Mouse (Mus musculus): ENCODE results near the gene Cars. TPM values are rescaled to one million over a fixed set of nuclear protein-coding genes. Genes with fewer than 3 reads are reported as not detected.
"Not testable (repeated sequence)": the region's sequence is repeated elsewhere in the genome, so short reads cannot be mapped to it uniquely, and the experiment has no call there.

Cars gene
- polyA plus RNA-seq, 1 experiment from 2014 or later: 59.6 TPM

DNA sequence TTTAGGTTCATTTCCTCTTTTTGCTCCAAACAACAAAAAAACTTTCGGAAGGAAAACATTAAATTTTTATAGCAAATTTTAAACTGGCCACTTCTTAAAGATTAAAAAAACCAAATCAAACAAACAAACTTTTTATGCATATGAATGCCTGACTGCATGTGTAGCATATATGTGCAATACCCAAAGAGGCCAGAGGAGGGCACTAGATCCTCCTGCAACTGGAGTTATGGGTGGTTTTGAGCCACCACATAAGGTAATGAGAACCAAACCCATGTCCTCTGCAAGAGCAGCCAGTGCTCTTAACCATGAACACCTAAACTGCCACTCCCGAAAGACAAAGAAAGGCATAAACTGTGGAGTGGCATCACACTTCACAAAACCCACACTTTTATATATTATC lies 55.5 kb downstream of the Cars start:
- WGBS: 91% methylated on average over 2 of the region's 2 CpGs
- no peak overlapping the region for H3K4me2 ChIP-seq
- H3K4me1 ChIP-seq (replicated peaks): peaks cover 27% of the 10 kb centered on the region
- no peaks in the 10 kb centered on the region for H3K9me3 ChIP-seq
- H3K27me3 ChIP-seq: no peaks in the 10 kb centered on the region
- H3K27ac ChIP-seq: no peak overlapping the region
- H3K36me3 ChIP-seq: peaks cover 23% of the 10 kb centered on the region
- no peak for ATAC-seq (ENCODE audit: insufficient number of reproducible peaks, insufficient read depth, low FRiP score, low TSS enrichment, low read depth)
- no peak overlapping the region for H3K9ac ChIP-seq (replicated peaks)
- no peak overlapping the region for H3K4me3 ChIP-seq (replicated peaks)

GRCm38 (mm10) chr7:143538671-143539070 lies 61.2 kb downstream of the Cars start:
- Histone ChIP-seq H3K27me3 (no peaks in the 10 kb centered on the region), H3K9ac (replicated peaks) (no peak overlapping the region), H3K27ac (no peak overlapping the region), H3K9me3 (no peaks in the 10 kb centered on the region), H3K4me3 (replicated peaks) (no peak overlapping the region), H3K4me1 (replicated peaks) (peaks cover 1% of the 10 kb centered on the region), H3K4me2 (no peak overlapping the region), H3K36me3 (peaks cover 69% of the 10 kb centered on the region)
- ATAC-seq (ENCODE audit: insufficient number of reproducible peaks, insufficient read depth, low FRiP score, low TSS enrichment, low read depth): no peak
- 69% methylated on average over 1 of the region's 1 CpGs for WGBS

DNA sequence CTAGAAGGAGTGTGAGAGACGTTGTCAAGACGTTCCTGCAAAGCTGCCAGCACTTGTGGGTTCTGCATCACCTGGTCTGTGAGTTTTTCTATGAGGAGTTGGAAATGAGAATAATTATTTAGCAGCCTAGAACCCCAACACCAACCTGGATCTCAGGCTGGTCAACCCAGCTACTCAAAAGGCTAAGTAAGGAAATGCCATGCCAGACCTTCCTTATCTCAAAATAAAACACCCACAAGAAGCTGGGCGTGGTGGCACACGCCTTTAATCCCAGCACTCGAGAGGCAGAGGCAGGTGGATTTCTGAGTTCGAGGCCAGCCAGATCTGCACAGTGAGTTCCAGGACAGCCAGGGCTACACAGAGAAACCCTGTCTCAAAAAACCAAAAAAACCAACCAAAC lies 61.7 kb downstream of the Cars start:
- 89% methylated on average over 6 of the region's 6 CpGs for WGBS
- H3K9me3 ChIP-seq; H3K4me3 ChIP-seq (replicated peaks); H3K4me1 ChIP-seq (replicated peaks); ATAC-seq (ENCODE audit: insufficient number of reproducible peaks, insufficient read depth, low FRiP score, low TSS enrichment, low read depth); H3K27me3 ChIP-seq; H3K4me2 ChIP-seq; H3K9ac ChIP-seq (replicated peaks); H3K27ac ChIP-seq: not testable (repeated sequence)
- peaks cover 73% of the 10 kb centered on the region for H3K36me3 ChIP-seq

DNA sequence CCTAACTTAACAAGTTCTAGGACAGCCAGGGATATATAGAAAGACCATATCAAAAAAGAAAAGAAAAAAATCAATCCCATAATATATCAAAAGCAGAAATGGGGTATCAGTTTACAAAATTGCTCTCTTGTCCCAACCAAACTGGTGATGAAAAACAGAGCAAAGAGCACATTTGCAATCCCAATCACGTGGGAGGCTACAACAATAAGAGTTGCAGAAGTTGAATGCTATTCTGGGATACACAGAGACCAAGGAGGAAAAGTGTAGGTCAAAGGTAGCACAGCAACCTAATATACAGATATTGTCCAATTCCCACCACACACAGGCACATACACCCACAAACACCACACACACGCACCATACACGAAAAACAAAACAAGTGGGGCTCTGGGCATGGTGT lies 63.6 kb downstream of the Cars start:
- no peak overlapping the region for H3K9ac ChIP-seq (replicated peaks)
- H3K27me3 ChIP-seq: no peaks in the 10 kb centered on the region
- peaks cover 93% of the 10 kb centered on the region for H3K36me3 ChIP-seq
- no peak overlapping the region for H3K4me3 ChIP-seq (replicated peaks)
- ATAC-seq (ENCODE audit: insufficient number of reproducible peaks, insufficient read depth, low FRiP score, low TSS enrichment, low read depth): no peak
- no peak overlapping the region for H3K27ac ChIP-seq
- no peaks in the 10 kb centered on the region for H3K9me3 ChIP-seq
- H3K4me2 ChIP-seq: no peak overlapping the region
- no peaks in the 10 kb centered on the region for H3K4me1 ChIP-seq (replicated peaks)
- WGBS: 88% methylated on average over 3 of the region's 3 CpGs

DNA sequence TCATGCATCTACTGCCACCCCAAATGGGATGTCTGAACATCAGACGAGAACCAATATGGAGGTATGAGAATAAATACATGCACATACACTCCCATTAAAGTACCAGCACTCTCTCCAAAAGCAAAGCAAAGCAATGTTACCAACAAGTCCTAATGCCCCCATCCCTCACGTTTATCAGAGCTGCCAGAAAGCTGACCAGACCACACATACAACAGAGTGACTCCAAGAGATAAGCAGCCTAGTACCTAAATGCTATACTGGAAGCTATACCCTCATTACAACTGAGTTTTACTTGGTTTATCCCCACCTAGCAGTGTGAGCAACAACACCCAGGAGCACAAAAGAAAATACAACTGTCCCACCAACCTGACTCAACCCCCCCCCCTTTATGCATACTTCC lies 66.6 kb downstream of the Cars start:
- H3K4me1 ChIP-seq (replicated peaks): no peaks in the 10 kb centered on the region
- H3K9me3 ChIP-seq: no peaks in the 10 kb centered on the region
- no peak overlapping the region for H3K4me3 ChIP-seq (replicated peaks)
- H3K4me2 ChIP-seq: no peak overlapping the region
- ATAC-seq (ENCODE audit: insufficient number of reproducible peaks, insufficient read depth, low FRiP score, low TSS enrichment, low read depth): no peak
- H3K9ac ChIP-seq (replicated peaks): no peak overlapping the region
- H3K27me3 ChIP-seq: no peaks in the 10 kb centered on the region
- peaks cover 100% of the 10 kb centered on the region for H3K36me3 ChIP-seq
- H3K27ac ChIP-seq: no peak overlapping the region
- WGBS: 88% methylated on average over 2 of the region's 2 CpGs

- WGBS: 93% methylated on average over 1 of the region's 1 CpGs
- H3K9ac ChIP-seq (replicated peaks): no peak overlapping the region
- H3K9me3 ChIP-seq: no peaks in the 10 kb centered on the region
- H3K4me3 ChIP-seq (replicated peaks): no peak overlapping the region
- H3K27me3 ChIP-seq: no peaks in the 10 kb centered on the region
- H3K27ac ChIP-seq: no peak overlapping the region
- H3K4me2 ChIP-seq: no peak overlapping the region
- peaks cover 100% of the 10 kb centered on the region for H3K36me3 ChIP-seq
- H3K4me1 ChIP-seq (replicated peaks): no peaks in the 10 kb centered on the region
- ATAC-seq (ENCODE audit: insufficient number of reproducible peaks, insufficient read depth, low FRiP score, low TSS enrichment, low read depth): no peak
Measured at GRCm38 (mm10) chr7:143532410-143532809, 67.5 kb downstream of the Cars start.

- ATAC-seq (ENCODE audit: insufficient number of reproducible peaks, insufficient read depth, low FRiP score, low TSS enrichment, low read depth): no peak
- Histone ChIP-seq H3K4me2 (no peak overlapping the region), H3K4me1 (replicated peaks) (no peaks in the 10 kb centered on the region), H3K4me3 (replicated peaks) (no peak overlapping the region), H3K9ac (replicated peaks) (no peak overlapping the region), H3K9me3 (no peaks in the 10 kb centered on the region), H3K27me3 (no peaks in the 10 kb centered on the region), H3K27ac (no peak overlapping the region), H3K36me3 (peaks cover 99% of the 10 kb centered on the region)
- 84% methylated on average over 4 of the region's 4 CpGs for WGBS
Measured at GRCm38 (mm10) chr7:143519333-143519732, 80.6 kb downstream of the Cars start.

DNA sequence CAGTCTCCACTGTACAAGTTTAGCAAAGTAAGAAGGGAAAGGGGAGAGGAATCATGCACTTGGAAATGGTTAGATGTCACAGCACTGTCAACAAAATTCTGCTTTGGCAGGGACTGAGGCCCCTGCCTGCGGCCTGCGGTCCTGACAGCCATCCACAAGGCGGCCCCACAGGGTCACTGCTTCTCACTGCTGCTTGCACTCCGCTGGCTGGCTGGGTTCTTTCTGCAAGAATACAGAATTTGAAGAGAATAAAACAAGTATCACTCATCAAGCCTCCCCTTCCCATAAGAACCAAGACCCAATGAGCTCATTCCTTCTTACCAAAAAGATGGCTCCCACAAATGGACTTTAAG lies 85.5 kb downstream of the Cars start:
- Histone ChIP-seq H3K4me1 (replicated peaks) (no peaks in the 10 kb centered on the region), H3K4me2 (no peak overlapping the region), H3K36me3 (peaks cover 76% of the 10 kb centered on the region), H3K4me3 (replicated peaks) (no peak overlapping the region), H3K9me3 (no peaks in the 10 kb centered on the region), H3K9ac (replicated peaks) (no peak overlapping the region), H3K27ac (no peak overlapping the region), H3K27me3 (no peaks in the 10 kb centered on the region)
- ATAC-seq (ENCODE audit: insufficient number of reproducible peaks, insufficient read depth, low FRiP score, low TSS enrichment, low read depth): no peak
- whole genome bisulfite sequencing: 93% methylated on average over 4 of the region's 4 CpGs

GRCm38 (mm10) chr7:143513763-143514415 lies 86.0 kb downstream of the Cars start:
- WGBS: 88% methylated on average over 10 of the region's 10 CpGs
- Histone ChIP-seq H3K36me3 (peaks cover 71% of the 10 kb centered on the region), H3K4me3 (replicated peaks) (no peak overlapping the region), H3K4me1 (replicated peaks) (no peaks in the 10 kb centered on the region), H3K9ac (replicated peaks) (no peak overlapping the region), H3K9me3 (no peaks in the 10 kb centered on the region), H3K27ac (no peak overlapping the region), H3K27me3 (no peaks in the 10 kb centered on the region), H3K4me2 (no peak overlapping the region)
- no peak for ATAC-seq (ENCODE audit: insufficient number of reproducible peaks, insufficient read depth, low FRiP score, low TSS enrichment, low read depth)

DNA sequence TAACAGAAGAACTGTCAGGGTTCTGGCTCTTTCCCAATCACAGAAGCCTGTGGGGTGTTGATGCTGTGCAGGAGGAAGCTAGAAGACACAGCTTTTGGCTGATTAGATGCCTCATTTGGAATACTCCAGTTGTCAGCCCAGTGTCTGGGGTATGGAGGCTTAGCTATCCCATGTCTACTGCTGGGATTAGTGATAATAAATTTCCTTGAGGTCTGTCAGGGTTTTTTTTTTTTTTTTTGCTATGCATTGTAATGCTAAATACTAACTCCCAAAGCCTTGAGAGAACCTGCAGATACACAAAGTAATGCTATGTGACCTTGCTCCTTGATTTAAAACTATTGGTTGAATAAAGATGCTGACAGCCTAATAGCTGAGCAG lies 88.6 kb downstream of the Cars start:
- Histone ChIP-seq H3K4me1 (replicated peaks) (no peaks in the 10 kb centered on the region), H3K36me3 (peaks cover 45% of the 10 kb centered on the region), H3K4me2 (no peak overlapping the region), H3K4me3 (replicated peaks) (no peak overlapping the region), H3K27me3 (no peaks in the 10 kb centered on the region), H3K9me3 (no peaks in the 10 kb centered on the region), H3K9ac (replicated peaks) (no peak overlapping the region), H3K27ac (no peak overlapping the region)
- no peak for ATAC-seq (ENCODE audit: insufficient number of reproducible peaks, insufficient read depth, low FRiP score, low TSS enrichment, low read depth)

DNA sequence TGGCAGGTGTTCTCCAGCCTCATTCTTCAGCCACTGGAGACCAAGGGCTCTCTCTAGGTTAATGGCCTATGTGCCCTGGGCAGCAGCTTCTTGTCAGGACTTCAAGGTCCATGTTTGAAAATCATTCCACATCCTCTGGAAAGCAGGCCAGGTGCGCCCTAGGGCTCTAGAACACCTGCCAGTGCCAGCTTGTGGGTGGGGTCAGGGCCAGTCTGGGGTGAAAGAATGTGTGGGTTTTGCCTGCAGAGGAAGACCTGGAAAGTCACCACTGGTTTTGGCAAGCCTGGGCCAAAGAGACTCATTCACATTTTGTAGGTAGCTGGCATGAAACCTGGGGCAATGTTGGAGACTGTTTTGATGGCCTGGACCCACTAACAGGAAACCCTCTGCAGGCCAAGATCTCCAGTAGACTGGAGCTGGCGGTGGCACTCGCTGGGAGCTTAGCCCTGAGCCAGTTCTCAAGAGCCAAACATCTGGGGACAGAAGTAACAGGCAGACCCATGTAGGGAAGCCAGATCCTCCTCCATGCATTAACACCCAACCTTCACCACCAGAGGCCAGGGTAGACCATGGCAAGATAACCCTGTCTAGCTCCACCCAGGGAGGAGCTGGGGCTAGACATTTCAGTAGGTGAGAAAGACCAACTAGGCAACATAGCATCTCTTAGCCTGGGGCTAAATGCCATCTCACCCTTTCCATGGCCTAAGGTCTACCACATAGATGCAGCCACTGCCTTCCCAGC lies 89.1 kb downstream of the Cars start:
- Histone ChIP-seq H3K9ac (replicated peaks) (no peak overlapping the region), H3K4me1 (replicated peaks) (no peaks in the 10 kb centered on the region), H3K9me3 (no peaks in the 10 kb centered on the region), H3K27me3 (no peaks in the 10 kb centered on the region), H3K27ac (no peak overlapping the region), H3K4me3 (replicated peaks) (no peak overlapping the region), H3K4me2 (no peak overlapping the region), H3K36me3 (peaks cover 40% of the 10 kb centered on the region)
- WGBS: 91% methylated on average over 3 of the region's 3 CpGs
- ATAC-seq (ENCODE audit: insufficient number of reproducible peaks, insufficient read depth, low FRiP score, low TSS enrichment, low read depth): no peak

DNA sequence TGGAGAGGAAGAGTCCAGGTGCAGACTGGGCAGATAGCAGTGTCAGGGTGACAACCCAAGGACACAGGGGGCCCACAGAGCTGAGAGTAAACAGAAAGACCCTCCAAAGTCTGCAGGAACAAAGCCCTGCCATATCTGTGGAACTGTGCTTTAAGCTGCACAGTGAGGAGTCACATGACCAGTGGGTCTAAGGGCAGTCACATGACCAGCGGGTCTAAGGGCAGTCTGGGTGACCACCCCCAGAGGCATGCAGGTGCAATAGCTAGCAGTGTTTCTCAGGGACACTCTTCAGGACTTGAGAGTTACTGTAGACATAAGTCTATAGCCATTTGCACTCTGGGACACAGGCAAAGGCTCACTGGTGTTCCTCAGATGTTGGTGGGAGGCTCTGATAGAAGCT lies 90.3 kb downstream of the Cars start:
- Histone ChIP-seq H3K36me3 (peaks cover 28% of the 10 kb centered on the region), H3K9me3 (no peaks in the 10 kb centered on the region), H3K4me2 (no peak overlapping the region), H3K9ac (replicated peaks) (no peak overlapping the region), H3K27ac (no peak overlapping the region), H3K27me3 (peaks cover 7% of the 10 kb centered on the region), H3K4me1 (replicated peaks) (no peaks in the 10 kb centered on the region), H3K4me3 (replicated peaks) (no peak overlapping the region)
- ATAC-seq (ENCODE audit: insufficient number of reproducible peaks, insufficient read depth, low FRiP score, low TSS enrichment, low read depth): no peak
- WGBS: 69% methylated on average over 1 of the region's 1 CpGs
